Mouse (Mus musculus): ENCODE data around the gene Cox8b.
A peak's percentile ranks its signal among the peaks of the same experiment; 100 is the strongest.

Cox8b gene

DNA sequence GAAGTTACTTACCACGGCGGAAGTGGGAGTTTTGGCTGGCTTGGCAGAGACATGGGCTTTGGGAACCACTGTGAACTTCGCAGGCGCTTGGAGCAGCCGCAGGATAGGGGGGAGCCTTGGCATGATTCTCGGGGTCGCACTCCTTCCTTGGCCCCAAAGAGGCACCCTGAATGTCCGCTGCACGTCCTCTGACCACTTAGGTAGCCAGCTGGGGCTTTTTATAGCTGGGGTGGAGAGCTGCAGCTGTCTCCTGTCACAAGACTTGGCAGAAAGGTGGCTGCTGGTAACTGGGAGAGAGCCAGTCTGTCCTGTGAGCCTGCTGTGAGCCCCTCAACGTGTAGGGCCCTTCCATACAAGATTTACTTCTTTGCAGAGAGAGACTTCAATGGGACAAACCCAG lies at the start of gene Cox8b:
Cox8b (minus strand) TSS at position 227 of the 400 bp plus-strand sequence.
- DNase-seq (ENCODE audit: low spot score in 2 of 2): no peak

DNA sequence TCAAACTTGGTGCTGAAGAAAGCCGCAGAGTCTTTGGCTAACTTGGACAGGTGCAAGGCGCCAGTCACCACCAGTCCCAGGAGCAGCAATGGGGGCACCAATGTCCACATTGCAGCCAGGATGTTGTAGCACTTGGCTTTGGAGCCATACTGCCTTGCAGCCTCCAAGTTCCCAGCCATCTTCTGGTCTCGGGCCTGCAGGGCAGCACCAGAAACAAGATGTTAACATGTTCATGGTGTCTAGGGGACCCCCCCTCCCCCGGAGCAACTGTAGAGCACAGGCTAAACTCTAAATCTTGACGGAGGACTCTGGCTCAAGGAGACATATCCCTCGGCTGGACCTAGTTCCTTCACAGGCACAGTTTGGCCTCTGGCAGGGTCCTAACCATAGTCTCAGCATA lies 49.0 kb upstream of the Cox8b start:
- no peak for DNase-seq (ENCODE audit: low spot score in 2 of 2)

DNA sequence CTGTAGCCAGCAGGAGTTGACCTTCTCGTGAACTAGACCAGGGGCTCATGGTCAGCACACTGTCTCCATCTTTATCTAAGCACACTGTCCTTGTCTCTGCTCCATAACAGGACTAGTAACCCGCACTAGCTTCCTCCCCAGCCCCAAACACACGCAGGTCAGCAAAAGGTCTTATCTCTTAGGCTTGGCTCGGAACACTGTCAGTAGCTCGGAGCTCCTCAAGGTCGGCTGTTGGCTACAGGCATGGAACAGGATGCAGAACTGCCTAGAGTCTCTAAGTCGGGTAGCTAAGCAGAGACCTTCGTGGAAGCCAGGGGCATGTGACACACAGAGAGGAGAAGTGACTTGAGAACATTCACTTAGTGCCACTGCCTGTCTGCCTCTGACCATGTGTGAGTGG lies 47.9 kb upstream of the Cox8b start:
- no peak for DNase-seq (ENCODE audit: low spot score in 2 of 2)

DNA sequence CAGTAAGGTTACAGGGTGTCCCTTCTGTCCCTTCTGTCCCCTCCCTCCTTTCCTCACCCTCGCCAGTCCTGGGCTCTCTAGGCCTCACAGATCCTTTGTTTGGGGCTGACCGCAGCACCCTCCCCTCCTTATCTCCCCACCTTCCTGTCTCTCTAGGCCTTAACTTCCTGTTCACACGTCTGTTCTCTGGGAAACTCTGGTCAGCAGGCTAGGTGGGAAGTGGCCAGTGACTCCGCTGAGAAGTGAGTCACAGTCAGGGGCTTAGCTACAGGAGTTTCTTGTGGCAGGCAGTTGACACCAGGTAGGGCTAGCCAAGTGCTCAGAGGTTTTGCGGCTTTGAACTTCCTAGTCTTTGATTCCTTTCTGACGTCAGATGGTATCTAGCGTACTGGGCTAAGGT lies 46.7 kb upstream of the Cox8b start:
- no peak for DNase-seq (ENCODE audit: low spot score in 2 of 2)

DNA sequence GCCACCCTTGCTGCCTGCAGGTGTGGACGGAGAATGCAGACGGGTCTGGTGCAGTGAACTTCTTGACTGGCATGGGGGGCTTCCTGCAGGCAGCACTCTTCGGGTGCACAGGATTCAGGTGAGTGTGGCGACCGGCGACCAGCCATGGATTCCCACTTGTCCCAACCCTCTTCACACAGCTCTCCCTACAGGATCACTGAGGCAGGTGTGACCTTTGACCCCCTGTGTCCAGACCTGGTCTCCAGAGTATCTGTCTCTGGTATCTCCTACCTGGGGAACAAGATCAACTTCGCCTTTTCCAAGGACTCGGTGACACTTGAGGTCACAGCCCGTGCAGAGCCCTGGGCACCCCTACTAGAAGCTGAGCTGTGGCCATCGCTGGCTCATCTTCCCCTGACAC lies 46.1 kb upstream of the Cox8b start:
- DNase-seq (ENCODE audit: low spot score in 2 of 2): no peak

DNA sequence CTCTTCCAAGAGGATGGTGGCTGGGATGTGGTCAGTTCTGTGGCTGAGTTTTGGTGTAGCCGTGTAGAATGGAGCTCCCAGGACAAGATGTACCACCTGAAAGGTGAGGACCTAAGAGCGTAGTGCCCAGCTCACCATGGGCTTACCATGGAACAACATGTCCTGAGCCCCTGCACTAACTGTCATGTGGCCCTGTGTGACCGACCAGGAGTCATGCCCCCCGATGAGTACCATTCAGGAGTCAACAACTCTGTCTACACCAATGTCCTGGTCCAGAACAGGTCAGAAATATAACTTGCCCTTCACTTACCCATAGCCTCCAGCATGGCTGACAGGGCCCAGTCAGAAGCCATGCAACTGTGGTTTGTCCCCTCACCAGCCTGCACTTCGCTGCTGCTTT lies 45.0 kb upstream of the Cox8b start:
- no peak for DNase-seq (ENCODE audit: low spot score in 2 of 2)

DNA sequence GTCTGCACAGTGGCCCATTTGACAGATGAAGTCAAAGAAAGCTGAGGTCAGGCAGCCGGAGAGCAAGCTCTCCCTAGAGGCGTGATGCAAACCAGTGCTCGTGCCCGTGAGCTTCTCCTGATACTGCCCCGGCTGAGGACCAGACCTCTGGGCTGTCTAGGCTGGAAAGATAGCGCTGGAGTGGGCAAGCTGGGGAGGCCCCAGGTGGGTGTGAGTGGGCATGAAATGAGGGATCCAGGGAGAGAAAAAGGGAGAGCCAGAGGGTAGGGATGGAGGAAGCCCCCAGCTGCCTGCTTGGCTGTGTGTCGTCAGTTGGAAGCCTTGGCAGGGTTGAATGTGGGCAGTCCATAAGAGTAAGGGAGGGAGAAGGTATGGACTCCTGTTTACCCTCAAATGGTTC lies 44.0 kb upstream of the Cox8b start:
- DNase-seq (ENCODE audit: low spot score in 2 of 2): no peak

DNA sequence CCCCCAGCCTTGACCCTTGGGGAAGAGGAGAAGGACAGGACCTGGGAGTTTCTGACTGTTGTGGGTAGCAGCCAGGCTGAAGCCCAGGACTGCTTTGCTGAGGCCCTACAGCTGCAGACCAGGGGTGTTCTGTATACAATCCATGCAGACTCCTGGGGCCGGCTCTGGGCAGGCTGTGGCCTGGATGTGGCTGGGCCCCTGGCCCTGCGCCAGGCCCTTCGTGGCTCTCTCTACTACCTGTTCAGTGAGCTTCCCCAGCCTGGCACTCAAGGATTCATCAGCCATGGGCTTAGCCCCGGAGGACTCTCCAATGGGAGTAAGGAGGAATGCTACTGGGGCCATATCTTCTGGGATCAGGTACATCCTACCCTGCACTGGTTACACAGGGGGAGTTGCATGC lies 43.1 kb upstream of the Cox8b start:
- no peak for DNase-seq (ENCODE audit: low spot score in 2 of 2)

DNA sequence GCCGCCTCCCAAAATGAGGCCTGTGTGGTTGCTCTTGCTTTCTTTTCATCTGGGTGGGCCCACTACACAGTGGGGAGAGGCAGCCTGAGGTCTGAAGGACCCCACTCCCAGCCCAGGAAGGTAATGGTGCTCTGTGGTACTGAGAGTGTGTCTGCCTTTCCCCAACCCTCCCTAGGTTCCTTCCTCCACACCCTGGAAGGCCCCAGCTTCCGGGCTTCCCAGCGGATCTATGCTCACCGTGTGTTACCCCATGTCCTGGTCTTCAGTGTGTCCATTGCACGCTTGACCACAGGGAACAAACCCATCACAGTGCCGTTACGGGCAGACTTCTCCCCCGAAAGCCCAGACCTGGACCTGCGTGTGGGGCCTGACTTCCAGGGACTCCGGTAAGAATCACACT lies 42.6 kb upstream of the Cox8b start:
- DNase-seq (ENCODE audit: low spot score in 2 of 2): no peak

DNA sequence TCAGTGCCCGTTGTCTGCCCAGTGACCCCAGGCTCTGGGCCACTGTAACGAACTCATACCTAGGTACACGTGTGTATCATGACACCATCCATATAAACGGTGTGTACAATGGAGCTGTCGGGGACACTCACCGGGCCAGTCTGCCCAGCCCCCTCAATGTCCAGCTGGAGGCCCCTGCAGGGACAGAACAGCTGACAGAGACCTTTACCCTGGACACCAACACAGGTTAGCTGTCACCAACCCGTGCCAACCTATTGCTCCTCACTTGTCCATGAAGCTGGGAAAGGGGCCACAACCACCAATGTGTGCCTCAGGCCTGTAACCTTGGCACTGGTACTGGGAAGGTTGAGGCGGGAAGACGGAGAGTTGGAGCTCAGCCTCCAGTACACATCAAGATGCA lies 42.1 kb upstream of the Cox8b start:
- no peak for DNase-seq (ENCODE audit: low spot score in 2 of 2)

DNA sequence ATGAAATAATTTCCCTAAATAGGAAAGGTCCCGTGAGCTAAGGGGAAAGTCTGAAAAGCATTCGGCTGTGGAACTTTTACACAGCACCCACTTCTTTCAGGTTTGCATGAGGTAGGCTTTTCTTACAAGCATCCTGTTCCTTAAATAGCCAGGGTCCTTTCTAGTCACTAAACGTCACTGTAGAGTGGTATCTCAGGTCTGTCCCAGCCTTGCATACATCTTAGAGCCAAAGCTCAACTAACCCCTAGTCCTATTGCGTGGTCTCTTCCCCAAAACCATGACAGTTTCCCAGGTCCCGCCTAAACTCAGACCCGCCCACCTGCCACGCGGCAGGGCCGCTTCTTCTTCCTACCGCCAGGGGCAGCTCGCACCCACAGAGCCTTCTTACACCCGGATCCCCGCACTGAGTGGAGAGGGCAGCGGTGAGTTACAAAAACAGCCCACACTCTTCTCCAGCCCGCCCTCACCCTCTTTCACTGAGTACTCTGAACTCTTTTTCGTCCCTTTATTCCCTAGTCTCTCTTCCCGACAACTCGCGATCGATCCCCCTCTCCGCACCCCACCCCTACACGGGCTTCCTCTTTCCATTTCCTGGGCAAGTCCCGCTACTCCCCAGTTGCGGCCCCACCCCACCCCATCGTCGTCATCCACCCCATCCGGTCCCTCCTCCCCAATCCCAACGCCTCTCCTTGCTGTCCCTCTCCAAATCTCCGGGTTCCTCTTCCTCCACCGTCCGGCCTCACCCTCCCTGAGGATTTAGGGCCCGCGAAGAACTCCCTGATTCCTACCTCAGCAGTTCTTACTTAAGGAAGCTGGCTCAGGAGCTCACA lies 41.2 kb upstream of the Cox8b start, which contains the start of gene Pgghg:
Pgghg (plus strand) TSS at position 170 of the 830 bp plus-strand sequence.
- peak in 1 of 2 experiments; percentile 47 for DNase-seq (ENCODE audit: low spot score in 2 of 2)

DNA sequence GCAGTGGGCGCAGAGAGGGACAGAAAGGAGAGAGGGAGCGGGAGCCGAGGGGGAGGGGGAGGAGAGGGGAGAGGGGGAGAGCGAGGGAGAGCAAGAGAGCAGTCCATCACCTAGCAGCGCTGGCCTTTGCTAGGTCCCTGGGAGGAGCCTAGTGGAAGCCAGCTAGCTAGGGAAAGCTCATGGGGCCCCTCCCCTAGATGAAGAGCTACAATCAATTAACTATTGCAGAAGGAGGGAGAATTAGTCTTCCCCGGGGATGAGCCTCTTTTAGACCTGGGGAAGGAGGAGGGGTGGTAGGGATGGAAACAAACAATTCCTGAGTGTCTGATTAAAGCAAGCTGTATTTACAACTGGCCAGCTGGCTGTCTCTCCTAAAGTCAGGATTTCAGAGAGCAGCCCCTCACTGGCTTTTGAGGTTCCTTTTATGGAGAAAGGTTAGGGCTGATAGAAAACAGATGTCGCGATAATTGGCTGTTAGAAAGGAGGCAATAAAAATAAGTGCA lies 39.5 kb upstream of the Cox8b start:
- no peak for DNase-seq (ENCODE audit: low spot score in 2 of 2)

DNA sequence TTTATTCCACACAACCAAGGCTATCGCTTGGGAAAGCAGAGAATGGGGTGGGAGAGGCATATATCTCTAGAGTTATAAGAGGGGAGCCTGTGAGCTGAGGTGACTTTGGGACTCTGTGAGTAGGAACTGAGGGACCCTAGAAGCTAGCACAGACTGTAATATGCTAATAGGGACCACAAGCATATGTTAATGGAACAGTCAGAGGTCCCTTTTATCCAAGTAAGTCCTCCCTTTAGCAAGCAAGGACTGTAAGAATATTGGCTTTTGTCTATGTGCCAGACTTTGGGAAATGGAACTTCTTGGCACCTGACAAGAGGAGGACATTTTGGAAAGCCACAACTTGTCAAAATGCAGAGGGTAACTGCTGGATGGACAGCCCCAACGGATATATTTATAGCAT lies 38.6 kb upstream of the Cox8b start:
- no peak for DNase-seq (ENCODE audit: low spot score in 2 of 2)

DNA sequence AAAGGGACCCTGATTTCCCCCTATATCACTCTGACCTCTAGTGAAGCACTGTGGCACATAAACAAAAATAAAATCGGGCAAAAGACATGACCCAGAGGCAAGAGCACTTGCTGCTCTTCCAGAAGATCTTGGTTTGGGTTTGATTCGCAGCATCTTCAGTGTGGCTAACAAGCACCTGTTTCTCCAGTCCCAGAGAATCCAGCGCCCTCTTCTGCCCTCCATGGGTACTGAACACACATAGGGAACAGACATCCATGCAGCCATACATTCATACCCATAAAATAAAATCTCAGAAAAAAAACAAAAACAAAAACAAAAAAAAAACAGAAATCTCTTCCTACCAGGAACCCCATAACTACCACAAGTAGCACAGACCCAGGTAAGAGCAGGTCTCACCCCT lies 38.2 kb upstream of the Cox8b start:
- no peak for DNase-seq (ENCODE audit: low spot score in 2 of 2)

DNA sequence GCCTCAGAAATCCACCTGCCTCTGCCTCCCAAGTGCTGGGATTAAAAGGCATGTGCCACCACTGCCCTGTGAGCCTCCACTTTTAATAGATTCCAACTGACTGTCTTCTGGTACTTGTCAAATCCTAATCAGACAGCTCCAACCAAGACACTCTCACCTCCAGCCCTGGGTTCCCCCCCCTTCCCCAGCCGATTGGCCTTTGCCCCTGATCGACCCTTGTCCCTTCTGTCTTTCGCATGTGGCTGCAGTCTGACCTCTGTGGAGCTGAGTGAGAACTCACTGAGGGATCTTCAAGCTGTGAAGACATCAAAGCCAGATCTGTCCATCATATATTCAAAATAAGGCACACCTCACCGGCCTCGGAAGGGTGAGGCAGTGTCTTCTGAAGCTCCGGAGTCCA lies 26.9 kb upstream of the Cox8b start:
- DNase-seq (ENCODE audit: low spot score in 2 of 2): no peak

DNA sequence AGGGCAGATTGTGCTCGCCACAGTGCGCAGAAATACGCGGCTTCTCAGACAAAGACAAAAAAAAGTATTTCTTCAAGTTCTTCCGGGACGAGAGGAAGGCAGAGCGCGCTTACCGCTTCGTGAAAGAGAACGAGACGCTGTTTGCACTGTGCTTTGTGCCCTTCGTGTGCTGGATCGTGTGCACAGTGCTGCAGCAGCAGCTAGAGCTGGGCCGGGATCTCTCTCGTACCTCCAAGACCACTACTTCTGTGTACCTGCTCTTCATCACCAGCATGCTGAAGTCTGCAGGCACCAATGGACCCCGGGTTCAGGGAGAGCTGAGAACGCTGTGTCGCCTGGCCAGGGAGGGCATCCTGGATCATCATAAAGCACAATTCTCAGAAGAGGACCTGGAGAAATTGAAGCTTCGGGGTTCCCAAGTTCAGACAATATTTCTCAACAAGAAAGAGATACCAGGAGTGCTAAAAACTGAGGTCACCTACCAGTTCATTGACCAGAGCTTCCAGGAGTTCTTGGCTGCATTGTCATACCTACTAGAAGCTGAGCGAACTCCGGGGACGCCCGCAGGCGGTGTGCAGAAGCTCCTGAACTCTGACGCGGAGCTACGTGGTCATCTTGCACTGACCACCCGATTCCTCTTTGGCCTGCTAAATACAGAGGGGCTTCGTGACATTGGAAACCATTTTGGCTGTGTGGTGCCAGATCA lies 23.0 kb upstream of the Cox8b start:
- no peak for DNase-seq (ENCODE audit: low spot score in 2 of 2)

DNA sequence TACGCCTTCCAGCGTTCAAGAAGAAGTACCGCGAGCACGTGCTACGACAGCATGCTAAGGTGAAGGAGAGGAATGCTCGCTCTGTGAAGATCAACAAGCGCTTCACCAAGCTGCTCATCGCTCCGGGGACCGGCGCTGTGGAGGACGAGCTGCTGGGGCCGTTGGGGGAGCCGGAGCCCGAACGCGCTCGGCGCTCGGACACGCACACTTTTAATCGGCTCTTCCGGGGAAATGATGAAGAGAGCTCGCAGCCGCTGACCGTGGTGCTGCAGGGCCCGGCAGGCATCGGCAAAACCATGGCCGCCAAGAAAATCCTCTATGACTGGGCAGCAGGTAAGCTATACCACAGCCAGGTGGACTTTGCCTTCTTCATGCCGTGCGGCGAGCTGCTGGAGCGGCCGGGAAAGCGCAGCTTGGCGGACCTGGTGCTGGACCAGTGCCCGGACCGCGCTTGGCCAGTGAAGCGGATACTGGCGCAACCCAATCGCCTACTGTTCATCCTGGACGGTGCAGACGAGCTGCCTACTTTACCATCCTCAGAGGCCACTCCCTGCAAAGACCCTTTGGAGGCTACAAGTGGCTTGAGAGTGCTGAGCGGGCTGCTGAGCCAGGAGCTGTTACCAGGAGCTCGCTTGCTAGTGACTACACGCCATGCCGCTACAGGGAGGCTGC lies 22.3 kb upstream of the Cox8b start:
- no peak for DNase-seq (ENCODE audit: low spot score in 2 of 2)

DNA sequence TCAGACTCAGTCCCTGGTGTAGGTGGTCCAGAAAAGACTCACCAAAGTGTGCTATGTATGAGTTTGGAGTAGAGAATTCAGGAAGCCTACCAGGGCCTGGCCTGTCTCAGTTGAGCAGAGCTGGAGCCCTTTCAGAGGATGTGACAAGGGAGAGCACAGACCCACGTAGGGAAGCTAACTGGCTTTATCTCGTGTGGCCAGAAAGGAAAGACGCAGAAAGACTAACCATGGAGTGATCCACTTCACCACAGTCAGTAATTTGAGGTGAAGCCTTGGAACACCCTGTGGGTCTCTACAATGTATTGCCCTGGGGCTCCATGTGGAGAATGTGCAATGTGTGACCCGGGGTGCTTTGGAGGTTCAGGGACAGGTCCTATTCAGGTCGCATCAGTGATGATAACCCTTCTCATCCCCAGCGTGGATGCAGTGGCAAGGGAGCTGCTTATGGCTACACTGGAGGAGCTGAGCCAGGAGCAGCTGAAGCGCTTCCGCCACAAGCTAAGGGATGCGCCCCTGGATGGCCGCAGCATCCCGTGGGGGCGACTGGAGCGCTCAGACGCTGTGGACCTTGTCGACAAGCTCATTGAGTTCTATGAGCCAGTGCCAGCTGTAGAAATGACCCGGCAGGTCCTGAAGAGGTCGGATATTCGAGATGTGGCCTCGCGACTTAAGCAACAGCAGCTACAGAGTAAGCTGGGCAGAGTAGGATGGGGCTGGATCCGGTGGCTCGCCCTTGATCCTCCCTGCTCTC lies 21.2 kb upstream of the Cox8b start:
- DNase-seq (ENCODE audit: low spot score in 2 of 2): no peak

DNA sequence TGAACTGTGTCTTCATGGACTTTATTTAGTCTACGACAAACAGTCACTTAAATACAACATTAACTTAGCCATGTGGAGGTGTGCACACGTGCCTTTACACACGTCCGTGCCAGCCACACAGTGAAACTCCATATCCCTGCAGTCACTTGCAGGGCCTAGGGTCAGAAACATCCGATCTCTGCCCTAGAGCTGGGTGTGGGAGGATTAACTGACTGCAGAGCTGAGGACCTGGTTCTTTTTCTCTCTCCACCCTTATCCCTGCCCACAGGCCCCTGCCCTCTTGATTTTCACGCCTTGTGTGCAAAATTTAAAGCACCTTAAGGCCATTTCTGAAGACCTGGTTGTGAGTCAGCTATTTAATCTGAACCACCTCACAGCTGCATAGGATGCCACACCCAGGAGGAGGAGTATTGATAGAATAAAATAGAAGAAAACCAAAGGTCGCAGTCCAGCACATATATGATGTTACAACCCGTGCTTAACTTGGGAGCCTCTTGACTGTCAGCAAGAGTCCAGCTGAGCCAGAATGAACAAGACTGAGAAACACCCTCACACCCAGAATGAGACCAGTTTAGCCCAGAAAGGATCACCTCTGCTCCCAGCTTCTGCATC lies 20.3 kb upstream of the Cox8b start, which contains the start of gene Nlrp6:
Nlrp6 (plus strand) TSS at position 485 of the 612 bp plus-strand sequence.
- no peak for DNase-seq (ENCODE audit: low spot score in 2 of 2)

DNA sequence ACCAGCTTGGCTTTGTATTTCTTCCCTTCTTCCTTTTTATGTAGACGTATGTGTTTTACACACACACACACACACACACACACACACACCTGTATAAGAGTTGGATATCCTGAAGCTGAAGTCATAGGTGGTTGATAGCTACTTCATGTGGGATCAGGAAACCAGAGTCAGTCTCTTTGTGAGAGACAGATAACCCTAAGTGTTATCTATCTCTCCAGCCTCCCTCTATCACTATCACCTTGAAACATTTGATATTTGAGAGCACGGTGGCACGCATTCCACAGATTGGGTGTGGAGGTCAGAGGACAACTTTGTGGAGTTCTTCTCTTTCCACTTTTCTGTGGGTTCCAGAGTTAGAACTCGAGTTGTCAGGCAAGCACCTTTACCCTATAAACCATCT lies 19.7 kb upstream of the Cox8b start:
- no peak for DNase-seq (ENCODE audit: low spot score in 2 of 2)

DNA sequence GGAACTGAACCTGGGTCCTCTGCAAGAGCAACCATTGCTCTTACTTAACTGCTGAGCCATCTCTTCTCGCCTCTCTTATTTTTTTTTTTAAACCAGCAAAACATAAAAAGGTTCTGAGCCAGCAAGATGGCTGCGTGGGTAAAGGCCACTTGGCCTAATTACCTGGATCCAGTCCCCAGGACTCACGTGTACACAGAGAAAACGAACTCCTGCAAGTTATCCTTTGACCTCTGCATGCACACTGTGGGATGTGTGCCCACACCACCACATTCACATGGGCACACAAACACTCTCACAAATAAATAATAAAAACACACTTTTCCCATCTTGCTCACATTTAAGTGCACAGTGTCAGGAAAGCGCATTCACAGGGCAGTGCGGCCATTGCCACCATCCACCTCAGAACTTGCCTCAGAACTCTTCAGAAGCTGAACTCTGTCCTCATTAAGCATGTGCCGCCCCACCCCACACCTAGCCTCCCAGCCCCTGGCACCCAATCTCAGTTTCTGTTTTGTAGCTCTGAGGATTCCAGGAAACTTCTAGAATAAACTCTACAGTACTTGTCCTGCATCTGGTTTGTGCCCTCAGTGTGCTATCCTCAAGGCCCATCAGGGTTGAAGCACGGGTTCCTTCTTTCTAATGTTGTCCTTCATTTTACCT lies 13.9 kb upstream of the Cox8b start:
- no peak for DNase-seq (ENCODE audit: low spot score in 2 of 2)
